Mouse (Mus musculus) embryonic facial prominence, embryonic 13.5 days (tissue): ENCODE results near the gene Myh9. TPM values are rescaled to one million over a fixed set of nuclear protein-coding genes. Genes with fewer than 3 reads are reported as not detected.

Experiments
- ATAC-seq: fragments of 200-750 bp; cut with Nextera tagmentation; 2 replicates; pipeline ENCODE4 v1.8.0; 2017; ENCODE audit warnings: low read depth; ENCODE audit not compliant: insufficient number of reproducible peaks, insufficient read depth, low FRiP score, low TSS enrichment
- H3K27ac ChIP-seq: fragments of 300-500 bp; sonication (generic); 2 replicates; pipeline ENCODE4 v1.5.1; 2015; ENCODE audit warnings: moderate library complexity, mild to moderate bottlenecking, inconsistent platforms
- H3K27me3 ChIP-seq: fragments of 300-500 bp; sonication (generic); 2 replicates; pipeline ENCODE4 v1.6.1; 2015; ENCODE audit warnings: mild to moderate bottlenecking, inconsistent platforms
- H3K36me3 ChIP-seq: fragments of 300-500 bp; sonication (generic); 2 replicates; pipeline ENCODE4 v1.6.1; 2015; ENCODE audit warnings: mild to moderate bottlenecking, inconsistent platforms
- H3K4me1 ChIP-seq: fragments of 300-500 bp; sonication (generic); 2 replicates; pipeline ENCODE4 v1.6.1; 2015; ENCODE audit warnings: inconsistent platforms
- H3K4me2 ChIP-seq: fragments of 300-500 bp; sonication (generic); 2 replicates; pipeline ENCODE4 v1.6.1; 2015; ENCODE audit warnings: moderate library complexity, mild to moderate bottlenecking, inconsistent platforms
- H3K4me3 ChIP-seq: fragments of 300-500 bp; sonication (generic); 2 replicates; pipeline ENCODE4 v1.5.1; 2015; ENCODE audit warnings: mild to moderate bottlenecking, inconsistent platforms
- H3K9ac ChIP-seq: fragments of 300-500 bp; sonication (generic); 2 replicates; pipeline ENCODE4 v1.6.1; 2015; ENCODE audit warnings: mild to moderate bottlenecking, inconsistent platforms
- H3K9me3 ChIP-seq: fragments of 300-500 bp; sonication (generic); 2 replicates; pipeline ENCODE4 v1.6.1; 2016; ENCODE audit warnings: inconsistent platforms
- WGBS: fragments of 180-500 bp; shearing (Covaris S2); methylation state at CpG from one replicate; pipeline ENCODE4 v1.1.7; 2015; ENCODE audit warnings: mixed read lengths; 5-methylcytosine and 5-hydroxymethylcytosine counted together
- polyA plus RNA-seq: library from polyadenylated mRNA; unstranded; fragments of >200 nt; fragmentation: Nextera tagmentation; extraction: Ambion mirVana; gene quantifications from 2 replicates; pipeline ENCODE4 v1.2.1, GENCODE M21; 2015

The Myh9 gene
- polyA plus RNA-seq, 1 experiment from 2014 or later = 36.2 TPM

DNA sequence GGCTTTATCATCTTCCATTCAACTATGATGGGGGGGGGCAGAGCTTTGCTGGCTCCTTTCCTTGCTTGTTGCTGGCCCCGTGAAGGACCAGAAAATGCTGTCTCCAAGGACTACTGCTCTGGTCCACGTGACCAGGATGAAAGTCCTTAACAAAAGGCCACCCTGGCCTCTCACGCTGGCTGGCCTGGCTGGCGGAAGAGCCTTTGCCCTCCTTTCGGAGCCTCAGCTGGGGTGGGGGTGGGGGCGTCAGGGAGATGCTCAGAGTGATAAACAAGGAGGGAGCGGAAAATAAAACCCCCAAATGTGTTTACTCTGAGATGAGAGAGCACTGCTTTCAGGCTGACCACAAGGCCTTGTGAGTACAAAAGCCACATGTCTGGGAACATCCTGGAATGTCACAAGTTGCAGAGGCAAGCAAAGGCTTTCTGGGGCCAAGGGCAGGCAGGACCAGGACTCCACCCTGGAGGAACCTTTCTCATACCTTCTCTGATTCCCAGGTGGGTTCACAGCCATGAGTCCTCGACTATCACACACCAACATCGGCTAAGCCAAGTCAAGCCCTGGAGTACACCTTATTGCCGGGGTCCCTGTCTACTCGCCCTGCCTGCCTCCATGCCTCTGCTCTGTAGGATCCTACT is 24.7 kb upstream of the Myh9 start:
- Histone ChIP-seq H3K27me3 (no peaks in the 10 kb centered on the region), H3K9ac (no peak overlapping the region), H3K4me3 (no peak overlapping the region), H3K9me3 (no peaks in the 10 kb centered on the region), H3K4me2 (no peak overlapping the region), H3K36me3 (no peaks in the 10 kb centered on the region), H3K4me1 (no peaks in the 10 kb centered on the region), H3K27ac (no peak overlapping the region)
- WGBS = 54% methylated on average over 11 of the region's 11 CpGs
- ATAC-seq = no peak

DNA sequence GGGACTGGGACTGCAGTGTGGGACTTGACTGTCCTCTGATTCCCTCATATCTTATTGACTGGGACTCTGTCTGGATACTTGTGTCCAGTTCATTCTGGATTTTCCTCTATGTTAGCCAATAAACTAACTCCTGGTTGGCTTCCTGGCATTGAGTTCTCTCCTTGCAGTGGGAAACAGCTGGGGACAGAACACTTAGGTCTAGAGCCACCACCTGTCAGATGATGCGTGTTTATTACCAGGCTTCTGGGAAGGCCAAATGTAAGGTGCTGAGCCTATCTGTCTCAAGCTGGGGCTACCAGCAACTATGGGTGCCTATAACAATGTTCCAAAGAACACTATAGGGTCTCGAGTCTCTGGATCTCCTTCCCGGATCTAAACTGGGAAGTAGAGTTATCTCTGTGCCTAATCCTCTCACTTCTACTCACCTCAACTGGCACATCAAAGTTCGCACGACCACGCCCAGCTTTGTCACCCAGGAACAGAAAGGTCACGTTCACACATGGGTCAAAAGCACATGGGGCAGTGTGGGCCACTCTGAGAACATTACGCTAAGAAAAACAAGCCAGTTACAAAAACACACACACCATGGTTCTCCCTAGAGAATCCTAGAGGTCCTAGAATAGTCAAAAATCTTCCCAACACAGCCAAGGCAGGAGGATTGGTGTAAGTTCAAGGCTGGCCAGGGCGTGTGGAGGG is 22.2 kb upstream of the Myh9 start:
- no peaks in the 10 kb centered on the region for H3K9me3 ChIP-seq
- H3K4me1 ChIP-seq = no peaks in the 10 kb centered on the region
- ATAC-seq = no peak
- H3K36me3 ChIP-seq = no peaks in the 10 kb centered on the region
- no peak overlapping the region for H3K27ac ChIP-seq
- no peak overlapping the region for H3K4me3 ChIP-seq
- 84% methylated on average over 9 of the region's 9 CpGs for WGBS
- no peak overlapping the region for H3K9ac ChIP-seq
- no peaks in the 10 kb centered on the region for H3K27me3 ChIP-seq
- H3K4me2 ChIP-seq = no peak overlapping the region

DNA sequence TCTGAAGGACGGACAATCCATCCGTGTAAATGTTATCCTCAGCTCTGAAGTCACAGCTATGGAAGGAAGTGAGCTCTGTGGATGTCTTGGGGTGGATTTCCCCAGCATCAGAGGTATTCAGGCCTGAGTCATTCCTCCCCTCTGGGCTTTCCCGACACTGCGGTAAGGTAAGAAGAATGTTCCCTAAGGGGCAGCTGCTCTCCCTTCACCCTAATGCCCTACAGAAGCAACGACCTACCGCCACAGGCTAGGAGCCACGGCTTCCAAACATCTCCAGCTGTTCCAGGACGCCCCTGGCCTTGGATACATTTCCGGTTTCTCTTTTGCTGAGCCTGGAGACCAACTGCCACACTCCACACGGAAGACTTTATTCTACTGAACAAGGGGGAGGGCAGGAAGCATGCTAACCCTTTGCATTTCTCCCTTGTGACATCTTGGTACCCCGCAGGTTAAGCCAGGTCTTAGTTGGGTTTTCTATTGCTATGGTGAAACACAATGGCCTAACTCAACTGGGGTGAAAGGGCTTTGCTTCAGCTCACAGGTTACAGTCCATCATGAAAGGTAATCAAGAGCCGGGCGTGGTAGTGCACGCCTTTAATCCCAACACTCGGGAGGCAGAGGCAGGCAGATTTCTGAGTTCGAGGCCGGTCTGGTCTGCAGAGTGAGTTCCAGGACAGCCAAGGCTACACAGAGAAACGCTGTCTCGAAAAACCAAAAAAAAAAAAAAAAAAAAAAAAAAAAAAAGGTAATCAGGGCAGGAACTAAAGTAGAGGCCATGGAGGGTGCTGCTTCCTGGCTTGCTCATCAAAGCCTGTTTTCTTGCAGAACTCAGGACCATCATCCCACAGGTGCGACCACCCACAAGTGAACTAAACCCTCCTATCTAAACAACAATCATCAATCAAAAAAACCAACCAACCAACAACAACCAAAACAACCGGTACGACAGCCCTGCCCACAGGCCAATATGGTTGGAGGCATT is 21.3 kb upstream of the Myh9 start:
- WGBS = 83% methylated on average over 22 of the region's 22 CpGs
- no peak for ATAC-seq
- no peak overlapping the region for H3K4me3 ChIP-seq
- H3K9me3 ChIP-seq = no peaks in the 10 kb centered on the region
- no peak overlapping the region for H3K4me2 ChIP-seq
- no peaks in the 10 kb centered on the region for H3K27me3 ChIP-seq
- no peak overlapping the region for H3K9ac ChIP-seq
- no peaks in the 10 kb centered on the region for H3K36me3 ChIP-seq
- no peak overlapping the region for H3K27ac ChIP-seq
- no peaks in the 10 kb centered on the region; the same call in 1 of the 2 replicates for H3K4me1 ChIP-seq

DNA sequence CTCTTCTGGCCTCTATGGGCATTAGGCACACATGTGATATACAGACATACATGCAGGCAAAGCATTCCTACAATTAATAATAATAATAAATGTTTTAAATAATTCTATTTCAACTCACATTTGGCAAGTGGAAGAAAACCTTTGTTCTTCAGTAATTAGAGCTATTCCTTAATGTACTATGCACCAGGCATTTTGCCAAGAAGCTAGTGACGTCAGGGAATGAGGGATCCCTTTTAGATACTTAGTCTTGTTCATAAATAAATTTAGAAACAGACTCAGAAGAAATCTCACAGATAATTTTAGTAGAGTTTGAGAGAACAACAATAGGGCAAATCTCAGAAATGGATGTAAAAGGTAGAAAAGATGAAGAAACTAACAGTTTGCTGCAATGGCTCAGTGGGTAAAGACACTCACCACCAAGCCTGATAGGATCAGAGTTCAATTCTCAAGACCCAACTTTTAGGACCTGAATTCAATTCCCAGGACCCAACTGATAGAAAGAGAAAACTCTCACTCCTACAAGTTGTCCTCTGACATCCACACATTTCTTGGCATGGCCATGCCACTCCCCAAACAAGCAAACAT is 18.2 kb upstream of the Myh9 start:
- H3K4me2 ChIP-seq = no peak overlapping the region
- no peak for ATAC-seq
- H3K4me3 ChIP-seq = no peak overlapping the region
- H3K4me1 ChIP-seq = peaks cover 12% of the 10 kb centered on the region
- H3K9ac ChIP-seq = no peak overlapping the region
- no peaks in the 10 kb centered on the region for H3K9me3 ChIP-seq
- WGBS = 51% methylated on average over 1 of the region's 1 CpGs
- no peaks in the 10 kb centered on the region for H3K36me3 ChIP-seq
- H3K27ac ChIP-seq = no peak overlapping the region
- H3K27me3 ChIP-seq = no peaks in the 10 kb centered on the region

DNA sequence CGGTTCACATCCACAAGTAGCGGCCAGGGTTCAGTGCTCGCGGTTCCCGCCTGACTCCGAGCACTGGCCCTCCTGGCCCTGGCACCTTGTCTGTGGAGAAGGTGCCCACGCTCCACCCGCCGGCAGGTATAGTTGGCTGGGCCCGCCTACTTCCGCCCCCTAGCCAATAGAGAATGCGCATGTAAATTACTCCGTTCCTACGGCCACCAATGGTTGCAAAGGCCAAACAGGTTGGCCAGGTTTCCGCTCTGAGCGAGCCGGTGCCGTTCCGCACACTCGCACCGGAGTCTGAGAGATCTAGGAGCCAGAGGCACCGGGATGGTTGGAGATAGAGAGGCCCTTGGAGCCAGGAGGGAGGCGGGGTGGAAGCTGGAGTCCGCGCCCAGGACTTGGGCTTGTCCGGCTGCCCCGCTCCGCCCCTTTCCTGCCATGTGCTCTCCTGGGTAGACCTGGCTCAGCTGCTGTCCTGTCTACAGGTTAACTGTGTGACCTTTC is 15.7 kb upstream of the Myh9 start:
- Histone ChIP-seq H3K36me3 (no peaks in the 10 kb centered on the region), H3K4me3 (peak overlapping the region; percentile 52), H3K9me3 (no peaks in the 10 kb centered on the region; the same call in 1 of the 2 replicates), H3K9ac (peak overlapping the region; percentile 67), H3K27ac (peak overlapping the region; percentile 29; the same call in 1 of the 2 replicates), H3K27me3 (no peaks in the 10 kb centered on the region), H3K4me1 (peaks cover 12% of the 10 kb centered on the region), H3K4me2 (peak overlapping the region; percentile 86)
- ATAC-seq = peak; percentile 75
- WGBS = 1% methylated on average over 28 of the region's 28 CpGs

DNA sequence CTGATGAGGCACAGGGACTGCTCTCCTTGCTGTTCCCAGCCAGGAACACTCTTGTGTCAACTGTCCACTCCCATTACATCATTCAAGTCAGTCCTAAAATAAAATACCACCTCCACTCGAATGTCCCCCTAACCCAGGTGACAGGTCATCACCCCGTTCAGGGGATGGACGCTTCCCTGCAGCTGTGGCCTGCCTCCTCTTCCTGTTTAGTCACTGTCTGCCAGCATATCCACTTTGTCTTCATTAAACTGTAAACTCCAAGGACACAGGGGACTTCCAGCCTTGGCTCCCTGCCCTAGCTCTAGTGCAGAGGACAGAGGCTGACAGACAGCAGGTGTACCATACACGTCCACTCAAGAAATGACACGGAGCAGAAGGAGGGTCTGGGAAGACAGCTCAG is 14.6 kb upstream of the Myh9 start:
- no peaks in the 10 kb centered on the region for H3K36me3 ChIP-seq
- H3K9ac ChIP-seq = no peak overlapping the region
- ATAC-seq = no peak
- H3K27me3 ChIP-seq = no peaks in the 10 kb centered on the region
- no peak overlapping the region for H3K27ac ChIP-seq
- WGBS = 68% methylated on average over 5 of the region's 5 CpGs
- no peak overlapping the region for H3K4me3 ChIP-seq
- H3K4me2 ChIP-seq = no peak overlapping the region
- H3K4me1 ChIP-seq = peaks cover 12% of the 10 kb centered on the region
- H3K9me3 ChIP-seq = no peaks in the 10 kb centered on the region; the same call in 1 of the 2 replicates

DNA sequence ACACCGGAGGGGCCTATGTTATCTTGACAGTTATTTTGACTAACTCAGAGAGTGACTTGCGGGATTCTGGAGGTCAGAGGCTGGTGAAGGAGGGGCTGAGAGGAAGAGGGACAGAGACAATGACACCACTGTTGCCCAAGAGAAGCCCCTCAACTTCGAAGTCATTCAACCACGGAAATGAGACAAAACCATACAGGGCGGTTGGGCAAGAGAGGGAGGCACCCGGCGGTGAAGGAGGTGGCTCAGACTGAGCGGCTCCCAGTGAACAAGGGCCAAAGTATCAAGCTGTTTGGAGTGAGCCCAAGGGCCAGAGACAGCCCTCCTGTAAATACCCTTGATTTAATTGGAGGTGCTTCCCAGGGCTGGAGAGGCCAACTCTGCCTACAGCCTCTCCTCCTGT is 13.3 kb upstream of the Myh9 start:
- Histone ChIP-seq H3K36me3 (no peaks in the 10 kb centered on the region), H3K9me3 (no peaks in the 10 kb centered on the region; the same call in 1 of the 2 replicates), H3K27ac (no peak overlapping the region), H3K27me3 (no peaks in the 10 kb centered on the region), H3K9ac (no peak overlapping the region), H3K4me2 (no peak overlapping the region), H3K4me1 (peaks cover 12% of the 10 kb centered on the region), H3K4me3 (no peak overlapping the region)
- 31% methylated on average over 8 of the region's 8 CpGs for WGBS
- ATAC-seq = no peak

DNA sequence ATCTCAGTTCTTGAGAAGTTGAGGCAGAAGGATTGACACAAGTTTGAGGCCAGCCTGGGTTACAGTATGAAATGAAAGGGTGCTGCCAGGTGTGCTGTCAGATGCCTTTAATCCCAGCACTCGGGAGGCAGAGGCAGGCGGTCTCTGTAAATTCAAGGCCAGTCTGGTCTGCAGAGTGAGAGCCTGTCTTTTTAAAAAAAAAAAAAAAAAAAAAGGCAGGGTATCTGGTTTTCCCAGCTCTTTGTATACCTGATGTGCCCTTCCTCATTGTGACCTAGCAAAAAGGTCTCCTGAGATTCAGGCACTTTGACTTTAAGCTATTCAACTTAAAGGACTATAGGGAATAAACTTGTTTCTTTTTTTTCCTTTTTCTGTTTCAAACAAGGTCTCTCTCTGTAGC is 10.0 kb upstream of the Myh9 start:
- 74% methylated on average over 2 of the region's 2 CpGs for WGBS
- Histone ChIP-seq H3K4me1 (0 out of 2 replicates have a peak, but pooled peaks cover 2% of the 10 kb centered on the region), H3K9me3 (no peaks in the 10 kb centered on the region; the same call in 1 of the 2 replicates), H3K4me2 (no peak overlapping the region), H3K27me3 (no peaks in the 10 kb centered on the region), H3K27ac (no peak overlapping the region), H3K4me3 (no peak overlapping the region), H3K9ac (no peak overlapping the region), H3K36me3 (no peaks in the 10 kb centered on the region)
- no peak for ATAC-seq

DNA sequence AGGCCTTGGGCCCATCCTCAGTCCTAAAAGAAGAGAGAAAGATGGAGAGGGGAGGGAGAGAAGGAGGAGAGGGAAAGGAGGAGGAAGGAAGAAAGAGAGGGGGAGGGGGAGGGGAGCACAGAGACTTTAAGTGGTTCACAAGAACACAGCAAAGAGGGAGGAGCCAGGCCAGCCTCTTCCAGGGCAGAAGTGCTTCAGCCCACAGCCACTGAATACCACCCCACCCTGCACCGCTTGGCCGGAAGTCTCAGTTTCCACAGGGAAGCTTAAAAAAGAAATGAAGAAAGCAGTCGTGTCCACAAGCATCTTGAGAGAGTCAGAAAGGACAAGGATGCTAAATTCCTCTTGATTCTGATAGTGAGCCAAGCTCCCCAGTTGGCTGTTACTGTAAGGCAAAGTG is 9.2 kb upstream of the Myh9 start:
- no peak for ATAC-seq
- H3K9me3 ChIP-seq = no peaks in the 10 kb centered on the region; the same call in 1 of the 2 replicates
- no peak overlapping the region for H3K4me3 ChIP-seq
- H3K36me3 ChIP-seq = no peaks in the 10 kb centered on the region
- H3K9ac ChIP-seq = no peak overlapping the region
- H3K4me1 ChIP-seq = 0 out of 2 replicates have a peak, but pooled peaks cover 2% of the 10 kb centered on the region
- no peak overlapping the region for H3K4me2 ChIP-seq
- WGBS = 30% methylated on average over 3 of the region's 3 CpGs
- no peaks in the 10 kb centered on the region for H3K27me3 ChIP-seq
- no peak overlapping the region for H3K27ac ChIP-seq

DNA sequence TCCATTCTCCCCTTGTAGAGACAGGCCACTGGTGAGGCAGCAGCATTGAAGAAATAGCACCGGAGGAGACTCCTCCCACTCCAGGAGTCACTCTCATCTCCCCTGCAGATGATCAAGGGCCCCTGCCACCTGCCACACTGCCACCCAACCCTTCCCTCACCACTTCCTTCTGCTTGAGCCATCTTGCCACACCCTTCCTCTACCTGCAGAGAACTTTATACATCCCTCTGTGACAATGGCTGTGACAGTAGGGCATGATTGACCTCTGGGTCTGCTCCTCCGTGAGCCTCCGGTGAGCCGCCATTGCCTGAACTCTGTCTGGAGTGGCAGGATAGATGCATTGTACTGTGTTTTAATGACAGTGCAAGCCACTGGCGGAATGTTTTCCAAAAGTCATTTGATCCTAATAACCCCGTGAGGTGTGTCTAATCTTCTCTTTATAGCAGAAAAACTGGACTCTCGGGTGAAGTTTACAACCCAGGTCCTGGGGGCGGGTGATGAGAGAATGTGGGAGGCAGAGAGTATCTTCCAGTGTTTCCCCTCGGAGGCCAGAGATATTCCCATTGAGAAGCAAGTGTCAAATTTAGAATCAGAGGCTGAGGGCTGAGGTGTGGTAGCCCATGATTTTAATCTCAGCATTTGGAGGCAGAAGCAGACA is 7.7 kb upstream of the Myh9 start:
- no peak for ATAC-seq
- H3K4me2 ChIP-seq = no peak overlapping the region
- H3K9me3 ChIP-seq = no peaks in the 10 kb centered on the region; the same call in 1 of the 2 replicates
- H3K36me3 ChIP-seq = no peaks in the 10 kb centered on the region
- H3K4me3 ChIP-seq = no peak overlapping the region
- no peaks in the 10 kb centered on the region for H3K4me1 ChIP-seq
- H3K27ac ChIP-seq = no peak overlapping the region
- WGBS = 74% methylated on average over 9 of the region's 9 CpGs
- no peaks in the 10 kb centered on the region for H3K27me3 ChIP-seq
- H3K9ac ChIP-seq = no peak overlapping the region

DNA sequence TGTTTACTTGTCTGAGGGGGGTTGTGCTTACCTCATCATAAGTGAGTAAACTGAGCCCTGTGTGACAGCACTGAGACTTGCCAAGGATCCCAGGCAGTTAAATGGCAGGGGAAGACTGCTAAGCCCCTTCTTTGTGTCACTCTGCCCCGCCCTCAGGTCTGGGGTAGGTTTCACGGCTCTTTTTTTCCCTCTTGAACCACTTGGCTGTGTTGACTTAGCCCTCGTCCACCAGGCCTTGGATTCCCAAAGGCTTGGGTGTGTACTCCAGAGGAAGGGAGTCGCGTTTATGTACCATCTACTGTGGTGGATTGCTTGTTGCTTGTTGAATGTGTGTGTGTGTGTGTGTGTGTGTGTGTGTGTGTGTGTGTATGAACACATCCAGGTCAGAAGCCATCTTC is 7.1 kb upstream of the Myh9 start:
- no peaks in the 10 kb centered on the region for H3K36me3 ChIP-seq
- 57% methylated on average over 5 of the region's 5 CpGs for WGBS
- no peak for ATAC-seq
- no peaks in the 10 kb centered on the region for H3K27me3 ChIP-seq
- no peaks in the 10 kb centered on the region; the same call in 1 of the 2 replicates for H3K9me3 ChIP-seq
- no peaks in the 10 kb centered on the region for H3K4me1 ChIP-seq
- no peak overlapping the region for H3K4me2 ChIP-seq
- H3K4me3 ChIP-seq = no peak overlapping the region
- H3K27ac ChIP-seq = no peak overlapping the region
- no peak overlapping the region for H3K9ac ChIP-seq
